31 mouse cellular contexts compared by ENCODE assay signal in the genomic region with DNA sequence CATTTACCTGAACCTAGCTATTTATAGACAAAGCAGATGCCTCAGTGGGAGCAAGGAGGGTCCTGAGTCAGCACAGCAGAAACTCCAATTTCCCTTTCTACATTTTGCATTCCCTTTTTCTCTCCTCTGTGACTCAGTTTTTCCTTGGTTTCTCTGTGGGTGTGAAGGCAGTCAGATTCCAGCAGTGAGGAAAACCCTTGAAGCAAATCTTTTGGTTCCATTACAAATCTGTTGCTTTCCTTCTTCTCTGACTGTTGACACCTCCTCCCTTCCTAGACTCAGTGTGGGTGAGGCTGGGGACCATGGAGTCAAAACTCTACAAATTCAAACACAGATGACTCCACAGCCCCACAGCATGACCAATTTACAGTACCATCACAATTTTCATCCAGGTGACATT. TPM values are rescaled to one million over a fixed set of nuclear protein-coding genes. Genes with fewer than 3 reads are reported as not detected.
"Had no signal": no experiment of that assay in that cellular context is flagged by ENCODE, and none has a peak within 500 bp of the region (broad histone marks: within the 10 kb centered on the region; RNA-seq: fewer than 3 reads in every experiment).

No protein-coding gene starts in this region.

- DNase-seq: gastrocnemius, adult 2 months; gastrocnemius, postnatal 10 days; gastrocnemius, postnatal 25 days; heart, adult 2 months; heart, postnatal 10 days; heart, postnatal 4 days; kidney, adult 18-20 months; kidney, adult 8-10 months; kidney, postnatal 14 days; kidney, postnatal 36 days; layer of hippocampus, adult 9-11 months; layer of hippocampus, postnatal 36 days; left cerebral cortex, postnatal 4 days had no signal

- ATAC-seq: hindbrain, embryonic 16.5 days; inflammation-experienced regulatory T-cells, adult 6 months; intestine, embryonic 15.5 days; intestine, postnatal 0 days; liver, embryonic 12.5 days had no signal

- H3K27me3 ChIP-seq: heart, embryonic 12.5 days; hindbrain, embryonic 12.5 days; intestine, embryonic 15.5 days; kidney, embryonic 15.5 days; limb, embryonic 13.5 days; limb, embryonic 15.5 days; liver, embryonic 12.5 days had no signal

- H3K4me3 ChIP-seq: gastrocnemius, adult 2 months; heart, adult 2 months; heart, embryonic 12.5 days; hindbrain, embryonic 10.5 days; hindbrain, embryonic 12.5 days; intestine, embryonic 15.5 days; kidney, embryonic 15.5 days; limb, embryonic 13.5 days; limb, embryonic 15.5 days; liver, embryonic 12.5 days had no signal

- H3K4me1 ChIP-seq: intestine, embryonic 15.5 days; limb, embryonic 15.5 days; liver, embryonic 12.5 days had no signal

- H3K4me2 ChIP-seq: heart, embryonic 12.5 days; hindbrain, embryonic 12.5 days; hindbrain, embryonic 14.5 days; intestine, embryonic 15.5 days; kidney, embryonic 15.5 days; limb, embryonic 13.5 days; limb, embryonic 15.5 days; liver, embryonic 12.5 days had no signal

- H3K27ac ChIP-seq: gastrocnemius, adult 2 months; heart, adult 2 months; hindbrain, embryonic 10.5 days; hindbrain, embryonic 12.5 days; hindbrain, embryonic 14.5 days; intestine, embryonic 15.5 days; kidney, embryonic 15.5 days; kidney, postnatal 0 days; limb, embryonic 13.5 days; limb, embryonic 15.5 days; liver, embryonic 12.5 days had no signal

- H3K9ac ChIP-seq: heart, embryonic 12.5 days; hindbrain, embryonic 12.5 days; hindbrain, embryonic 14.5 days; intestine, embryonic 15.5 days; kidney, embryonic 15.5 days; limb, embryonic 13.5 days; limb, embryonic 15.5 days; liver, embryonic 12.5 days had no signal

- H3K36me3 ChIP-seq: heart, embryonic 12.5 days; hindbrain, embryonic 10.5 days; hindbrain, embryonic 12.5 days; intestine, embryonic 15.5 days; kidney, embryonic 15.5 days; limb, embryonic 13.5 days; limb, embryonic 15.5 days; liver, embryonic 12.5 days had no signal

- H3K9me3 ChIP-seq: heart, embryonic 12.5 days; hindbrain, embryonic 10.5 days; hindbrain, embryonic 12.5 days; intestine, embryonic 15.5 days; kidney, embryonic 15.5 days; limb, embryonic 13.5 days; limb, embryonic 15.5 days had no signal

RNA-seq across cellular contexts. Expression of a gene that starts 45.3 kb away (rescaled TPM):
- polyA plus RNA-seq: heart, adult 2 months; heart, embryonic 12.5 days; heart, embryonic 14.5 days; heart, embryonic 16.5 days; hindbrain, embryonic 10.5 days; hindbrain, embryonic 12.5 days; hindbrain, embryonic 14.5 days; hindbrain, embryonic 16.5 days; inflammation-experienced regulatory T-cells, adult 6 months; intestine, embryonic 15.5 days; intestine, postnatal 0 days; kidney, embryonic 15.5 days; large intestine, adult 2 months; limb, embryonic 11.5 days; limb, embryonic 13.5 days; limb, embryonic 15.5 days; liver, adult 2 months; liver, embryonic 12.5 days had no signal
